Mouse (Mus musculus) neural tube, embryonic 10.5 days (tissue): ENCODE results near the gene Anapc10.
"Not testable (repeated sequence)": the region's sequence is repeated elsewhere in the genome, so short reads cannot be mapped to it uniquely, and the experiment has no call there.

ENCODE experiments used
- DNase-seq: peaks from one replicate; pipeline ENCODE4 v3.0.0-alpha.2; 2017; ENCODE audit warnings: low spot score; ENCODE audit errors: extremely low spot score

Anapc10 gene

DNA sequence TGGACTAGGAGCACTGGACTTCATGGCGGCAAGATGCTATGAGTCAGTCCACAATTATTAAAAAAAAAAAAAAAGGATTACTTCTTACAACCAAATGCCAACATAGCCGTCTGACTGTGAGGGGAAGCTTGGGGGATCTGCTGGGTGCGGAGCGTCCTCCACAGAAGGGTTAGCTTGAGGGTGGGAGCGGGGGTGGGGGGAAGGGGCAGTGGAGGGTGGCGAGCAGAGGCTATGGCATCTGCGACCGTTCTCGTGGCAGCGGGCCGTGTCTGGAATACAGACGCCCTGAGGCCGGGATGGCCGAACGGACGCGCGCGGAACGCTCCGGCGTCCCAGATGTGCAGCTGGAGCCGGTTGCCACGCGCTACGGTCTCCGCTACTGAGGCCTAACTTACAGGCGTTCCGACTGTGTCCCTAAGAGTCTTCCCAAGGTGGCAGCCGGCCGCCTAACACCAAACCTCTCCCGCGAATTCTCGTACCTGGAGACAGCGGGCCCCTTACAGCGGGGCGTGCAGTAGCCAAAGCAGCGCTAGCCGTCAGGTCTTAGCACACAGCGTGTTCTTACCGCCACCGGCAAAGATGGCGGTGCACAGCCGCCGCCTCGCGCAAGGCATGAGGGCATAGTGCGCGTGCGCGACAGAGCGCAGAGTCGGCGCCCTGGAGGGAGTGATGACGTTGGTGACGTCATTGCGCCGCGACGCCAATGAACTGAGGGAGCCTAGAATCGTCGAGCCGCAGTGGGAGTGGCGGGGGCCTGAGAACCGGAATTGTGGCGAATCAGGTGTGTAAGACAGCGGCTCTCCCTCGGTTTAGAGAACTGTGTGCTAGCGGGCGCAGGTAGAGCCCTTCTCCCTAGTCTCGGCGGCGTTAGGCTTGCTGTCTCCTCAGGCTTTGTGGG, at the start of gene Anapc10, which contains the start of gene Abce1:
Anapc10 (plus strand) TSS at position 757 of the 898 bp plus-strand sequence.
Abce1 (minus strand) TSS at position 677 of the 898 bp plus-strand sequence.
- peak; percentile 98 for DNase-seq

DNA sequence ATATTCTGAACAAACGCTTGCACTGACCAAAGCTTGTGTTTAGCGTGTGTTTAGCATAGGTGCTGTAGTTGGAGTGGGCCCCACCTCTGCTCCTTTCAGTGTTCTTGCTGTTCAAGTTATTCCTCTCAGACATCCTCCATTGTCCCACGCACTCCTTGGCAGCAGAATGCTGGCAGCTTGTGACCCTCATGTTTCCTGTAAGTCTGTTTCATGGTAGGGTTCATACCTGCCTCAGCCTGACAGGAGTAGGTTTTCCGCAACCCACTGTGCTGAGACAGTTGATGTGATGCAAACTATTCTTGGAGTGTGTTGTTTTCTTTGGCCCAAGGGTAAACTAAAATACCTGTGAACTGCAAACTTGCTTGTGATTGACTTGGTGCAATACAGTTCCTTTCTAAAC, 35.2 kb upstream of the Anapc10 start:
- DNase-seq, result no peak

DNA sequence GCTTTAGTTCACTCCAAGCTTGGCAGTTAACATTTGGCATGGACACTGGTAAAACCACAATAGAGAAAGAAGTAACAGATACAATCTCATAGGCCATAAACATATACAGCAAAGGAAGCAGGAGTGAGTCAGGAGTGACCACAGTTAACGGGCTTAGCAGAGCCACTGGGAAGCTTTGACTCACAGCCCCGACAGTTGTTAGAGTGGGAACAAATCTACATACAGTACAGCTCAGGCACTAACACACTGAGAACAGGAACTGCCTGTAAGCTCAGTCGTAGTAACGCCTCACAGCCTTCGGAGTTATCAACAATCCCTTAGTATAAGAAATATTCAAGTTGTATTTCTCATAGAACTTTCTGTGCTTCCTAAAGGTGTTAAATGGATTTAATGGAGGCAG, 32.6 kb upstream of the Anapc10 start:
- no peak for DNase-seq

- not testable (repeated sequence) for DNase-seq
These were observed 31.5 kb upstream of the Anapc10 start for GRCm38 (mm10) chr8:79680083-79680482.

GRCm38 (mm10) chr8:79680555-79680954, 31.1 kb upstream of the Anapc10 start:
- DNase-seq, result peak; percentile 39

GRCm38 (mm10) chr8:79680965-79681364, 30.7 kb upstream of the Anapc10 start:
- DNase-seq, result no peak

DNA sequence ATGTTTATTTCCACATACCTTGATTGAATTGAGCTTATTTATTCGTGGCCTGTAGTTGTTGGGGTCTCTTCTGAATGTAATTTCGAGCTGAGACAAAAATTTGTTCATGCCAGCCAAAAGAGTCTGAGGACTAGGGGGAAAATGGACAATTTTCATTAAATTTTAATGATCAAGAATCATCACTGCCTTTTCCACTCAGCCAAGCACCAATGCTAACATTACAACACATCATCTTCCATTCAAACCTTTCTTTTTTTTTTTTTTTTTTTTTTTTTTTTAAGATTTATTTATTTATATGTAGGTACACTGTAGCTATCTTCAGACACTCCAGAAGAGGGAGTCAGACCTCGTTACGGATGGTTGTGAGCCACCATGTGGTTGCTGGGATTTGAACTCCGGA, 25.7 kb upstream of the Anapc10 start:
- DNase-seq, result not testable (repeated sequence)

DNA sequence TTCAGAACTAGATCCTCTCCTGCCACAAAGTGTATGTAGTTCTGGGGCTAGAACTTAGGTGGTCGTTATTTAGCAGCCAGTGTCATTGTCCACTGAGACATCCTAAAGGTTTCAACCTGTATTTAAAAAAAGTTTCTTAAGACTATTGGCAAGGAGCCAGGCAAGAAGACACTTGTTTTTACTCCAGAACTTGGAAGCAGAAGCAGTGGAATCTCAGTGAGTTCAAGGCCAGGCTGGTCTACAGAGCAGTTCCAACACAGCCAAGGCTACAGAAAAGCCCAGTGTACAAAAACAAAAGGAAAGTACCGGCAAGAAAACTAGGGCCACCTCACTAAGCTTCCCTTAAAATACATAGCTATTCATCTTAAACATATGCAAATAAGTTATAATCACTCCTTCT, 19.1 kb upstream of the Anapc10 start:
- no peak for DNase-seq

GRCm38 (mm10) chr8:79706687-79707086, 4.9 kb upstream of the Anapc10 start:
- DNase-seq, result no peak

DNA sequence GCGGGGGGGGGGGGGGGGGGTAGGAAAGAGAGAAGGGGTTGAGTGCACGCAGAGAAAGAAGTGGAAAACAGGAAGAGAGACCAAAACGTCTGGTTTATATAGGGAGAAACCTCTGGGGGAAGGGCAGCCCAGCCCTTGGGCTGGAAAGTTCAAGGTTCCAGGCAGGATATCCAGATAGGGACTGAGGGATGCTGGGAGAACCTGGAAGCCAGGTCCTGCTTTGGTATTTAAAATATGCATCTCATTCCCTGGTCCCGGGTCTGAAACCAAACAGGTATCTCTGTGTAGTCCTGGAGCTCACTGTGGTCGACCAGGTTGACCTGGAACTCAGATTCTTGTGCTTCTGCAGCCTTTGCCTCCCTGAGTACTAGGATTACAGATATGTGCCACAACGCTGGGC, 1.1 kb downstream of the Anapc10 start:
- no peak for DNase-seq

GRCm38 (mm10) chr8:79721537-79721936, 9.9 kb downstream of the Anapc10 start:
- no peak for DNase-seq

DNA sequence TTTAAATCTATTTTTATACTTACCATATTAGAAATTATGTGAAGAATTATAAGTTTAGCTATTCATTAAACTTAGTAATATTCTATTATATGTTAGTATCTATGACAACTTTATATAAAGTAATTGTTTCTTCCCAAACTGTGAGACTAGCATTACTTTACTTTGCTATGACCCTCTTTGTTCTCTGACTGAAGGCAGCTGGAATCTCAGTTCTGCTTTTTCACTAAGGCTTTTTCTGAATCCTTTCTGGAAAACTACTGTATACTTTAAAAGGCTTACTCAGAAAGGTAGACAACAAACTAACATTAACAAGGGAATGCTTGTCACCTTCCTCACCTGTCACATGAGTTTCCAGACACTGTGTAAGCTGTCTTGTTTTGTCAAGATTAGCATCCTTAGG, 11.7 kb downstream of the Anapc10 start:
- no peak for DNase-seq

DNA sequence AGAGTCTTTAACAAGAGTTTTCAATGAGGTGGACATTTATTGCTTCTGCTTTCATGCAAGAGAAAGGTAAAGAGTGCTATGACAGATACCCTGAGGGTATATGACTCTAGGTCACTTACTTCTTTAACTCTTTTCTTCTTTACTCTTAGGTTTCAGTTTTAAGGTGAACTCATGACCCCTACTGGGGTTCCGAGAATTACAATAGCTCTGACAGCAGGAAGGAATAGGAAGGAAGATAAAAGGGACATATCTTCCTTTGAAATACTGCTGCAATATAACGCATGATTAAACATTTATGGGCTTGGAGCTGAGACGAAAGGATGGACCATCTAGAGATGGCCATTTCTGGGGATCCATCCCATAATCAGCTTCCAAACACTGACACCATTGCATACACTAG, 13.0 kb downstream of the Anapc10 start:
- DNase-seq, result no peak

DNA sequence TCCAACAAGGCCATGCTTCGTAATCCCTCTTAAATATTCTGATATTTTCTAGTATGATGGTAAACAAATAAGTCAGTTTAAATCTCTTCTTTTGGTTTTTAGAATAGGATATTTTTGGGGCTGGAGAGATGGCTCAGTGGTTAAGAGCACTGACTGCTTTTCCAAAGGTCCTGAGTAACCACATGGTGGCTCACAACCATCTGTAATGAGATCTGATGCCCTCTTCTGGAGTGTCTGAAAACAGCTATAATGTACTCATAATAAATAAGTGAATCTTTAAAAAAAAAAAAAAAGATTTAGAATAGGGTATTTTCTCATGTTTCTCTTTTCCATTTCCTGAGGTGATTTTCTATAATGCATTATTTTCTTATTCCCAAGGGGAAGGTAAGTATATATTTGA, 16.3 kb downstream of the Anapc10 start:
- DNase-seq, result no peak

- DNase-seq, result no peak
These were observed 22.7 kb downstream of the Anapc10 start for GRCm38 (mm10) chr8:79734304-79734703.

GRCm38 (mm10) chr8:79748171-79748570, 36.6 kb downstream of the Anapc10 start:
- DNase-seq, result no peak

DNA sequence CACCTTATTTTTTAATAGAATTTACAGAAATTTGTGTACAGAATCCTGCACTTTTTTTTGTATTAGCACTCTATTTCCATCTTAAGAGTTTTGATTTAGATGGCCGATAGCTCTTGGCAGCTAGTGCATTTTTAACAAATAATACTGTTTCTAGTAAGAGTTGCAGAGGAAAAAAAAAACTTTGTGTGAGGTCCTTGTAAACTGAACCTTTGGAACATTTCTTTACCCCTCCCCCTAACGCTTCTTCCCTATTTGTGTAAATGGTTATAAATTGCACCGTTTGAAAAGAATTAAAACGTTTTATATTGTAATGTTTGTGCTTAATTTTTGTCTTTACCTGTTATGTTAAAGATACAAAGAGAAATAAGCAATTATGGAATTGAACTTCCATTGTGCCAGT, 37.0 kb downstream of the Anapc10 start:
- DNase-seq, result no peak

DNA sequence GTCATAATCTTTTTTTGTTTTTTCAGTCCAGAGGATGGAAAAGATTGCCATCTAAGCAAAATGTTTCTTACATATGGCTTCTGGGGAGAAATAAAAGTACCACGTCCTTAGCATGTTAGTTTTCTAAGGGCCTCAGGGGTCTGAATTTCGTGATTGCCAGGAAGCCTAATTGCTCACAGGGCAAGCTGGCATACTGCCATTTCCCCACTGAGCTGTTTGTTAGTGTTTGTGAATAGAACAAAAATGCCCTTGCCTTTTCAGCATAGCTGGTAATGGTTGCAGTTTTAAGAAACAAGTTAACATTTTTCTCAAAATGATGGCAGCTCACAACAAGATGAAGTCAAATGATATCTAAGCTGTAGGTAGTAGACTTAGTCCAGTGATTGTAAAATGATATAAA, 38.7 kb downstream of the Anapc10 start:
- DNase-seq, result no peak

- not testable (repeated sequence) for DNase-seq
These were observed 83.3 kb downstream of the Anapc10 start for GRCm38 (mm10) chr8:79794873-79795272.

DNA sequence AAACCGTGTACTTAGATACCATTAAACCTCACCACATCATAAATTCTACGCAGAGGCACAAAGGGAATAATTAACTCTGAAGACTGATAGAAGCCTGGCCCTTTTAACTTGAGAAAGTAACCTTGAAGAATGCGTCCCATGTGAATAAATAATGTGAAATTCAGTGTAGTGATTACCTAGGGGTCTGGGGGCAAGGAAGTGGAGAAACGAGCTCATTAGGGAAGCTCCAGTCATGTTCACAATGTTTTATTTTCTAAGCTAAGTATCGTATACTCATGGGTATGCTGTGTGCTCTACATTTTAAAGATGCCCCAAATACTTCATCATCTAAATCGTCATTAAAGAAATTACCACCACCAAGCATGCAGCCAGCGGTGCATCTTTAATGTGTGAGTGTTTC, 85.1 kb downstream of the Anapc10 start:
- DNase-seq, result no peak

DNA sequence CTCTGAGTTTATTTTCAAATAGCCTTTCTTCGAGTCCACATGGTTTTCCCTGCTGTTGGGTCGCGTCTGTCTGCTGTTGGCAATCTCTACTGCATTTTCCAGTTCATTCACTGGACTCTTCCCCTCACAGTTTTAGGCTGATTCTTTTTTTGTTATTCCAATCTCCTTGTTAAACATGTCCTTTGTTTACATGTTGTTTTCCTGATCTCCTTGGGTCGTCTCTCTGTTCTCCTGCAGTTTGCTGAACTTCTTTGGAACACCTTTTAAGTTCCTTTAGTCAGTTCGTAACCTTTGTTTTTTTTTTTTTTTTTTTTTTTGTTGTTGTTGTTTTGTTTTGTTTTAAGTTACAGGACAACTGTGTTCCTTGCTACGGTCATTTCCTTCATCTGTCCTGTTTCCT, 92.9 kb downstream of the Anapc10 start:
- DNase-seq, result no peak

GRCm38 (mm10) chr8:79806971-79807370, 95.4 kb downstream of the Anapc10 start:
- DNase-seq, result no peak

DNA sequence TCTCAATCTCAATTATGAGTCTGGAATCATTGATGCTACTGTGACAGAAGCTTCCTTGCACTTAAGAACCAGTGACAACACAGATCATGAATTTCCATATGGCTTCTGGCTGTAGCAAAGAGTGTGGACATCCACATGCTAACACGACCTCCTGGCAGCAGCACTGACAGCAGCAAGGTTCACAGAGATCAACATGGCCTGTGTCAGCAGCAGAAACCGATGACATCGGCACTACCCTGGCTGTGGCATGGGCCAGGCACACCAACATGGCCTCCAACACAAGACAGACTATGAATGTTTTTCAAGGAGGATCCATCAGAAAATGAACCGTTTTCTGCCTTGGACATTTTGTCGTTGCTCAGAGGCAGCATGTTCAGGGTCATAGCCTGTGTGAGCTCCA, 114.9 kb downstream of the Anapc10 start:
- no peak for DNase-seq
